Mouse (Mus musculus) kidney, adult 18-20 months (tissue): Measurements from ENCODE around the gene Phxr2.
A peak's percentile ranks its signal among the peaks of the same experiment; 100 is the strongest.

Source experiments
- DNase-seq: peaks from one replicate; pipeline ENCODE4 v3.0.0; 2021

Phxr2 gene

DNA sequence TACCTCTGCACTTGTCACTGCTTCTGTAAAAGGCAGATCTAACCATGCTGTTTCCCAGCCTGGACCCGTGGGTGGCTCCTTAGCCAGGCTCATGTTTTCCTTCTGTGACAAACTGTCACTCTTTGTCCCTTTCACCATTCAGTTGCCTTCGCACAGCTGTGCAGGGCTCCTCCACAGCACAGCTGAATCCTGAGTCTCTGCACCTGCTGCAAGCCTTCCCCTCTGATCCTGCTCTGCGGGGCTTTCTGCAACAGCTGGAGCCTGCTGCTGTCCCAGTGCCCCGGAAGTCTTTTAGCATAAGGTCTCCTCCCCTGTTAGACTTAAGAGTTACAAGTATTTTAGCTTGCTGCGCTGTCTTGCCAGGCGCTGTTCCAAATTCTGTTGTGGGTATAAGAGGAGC, 6.1 kb upstream of the Phxr2 start:
- DNase-seq, result no peak

DNA sequence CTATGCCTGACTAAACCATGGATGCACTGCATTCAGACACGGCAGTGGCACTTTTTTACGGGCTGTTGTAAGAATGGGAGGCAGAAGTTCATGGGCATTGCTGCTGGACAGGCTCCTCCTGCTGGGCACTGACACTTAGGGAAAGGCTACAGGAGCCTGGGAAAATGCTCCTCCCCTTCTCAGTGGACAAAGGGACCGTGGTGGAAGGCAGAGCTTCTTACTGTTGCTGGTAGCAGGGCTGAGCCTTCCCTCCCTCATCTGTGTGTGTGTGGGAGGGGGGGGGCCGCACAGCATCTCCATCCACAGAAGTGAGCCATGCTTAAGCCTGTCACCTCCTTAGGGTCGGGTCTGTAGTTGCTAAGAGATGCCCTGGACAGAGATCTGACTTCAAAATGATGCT, 5.2 kb upstream of the Phxr2 start:
- no peak for DNase-seq

DNA sequence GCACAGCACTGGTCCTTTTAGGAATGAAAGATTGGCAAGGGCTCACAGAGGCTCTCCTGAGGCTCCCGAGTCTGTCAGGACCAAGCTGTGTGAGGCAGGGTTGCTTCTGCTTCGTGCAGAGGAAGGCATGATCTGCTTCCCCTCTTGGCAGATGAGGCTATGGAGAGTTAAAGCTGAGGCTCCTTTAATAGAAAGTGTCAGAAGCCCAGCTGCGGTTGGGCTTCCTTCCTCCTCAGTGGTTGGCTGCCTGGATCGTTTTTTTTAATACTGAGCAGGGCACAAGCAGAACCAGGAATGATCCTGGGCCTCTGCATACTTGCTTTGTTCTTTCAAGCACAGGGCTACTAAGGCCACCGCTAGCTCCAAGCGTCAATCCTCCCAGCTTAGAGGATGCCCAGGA, 4.5 kb upstream of the Phxr2 start:
- DNase-seq, result no peak

DNA sequence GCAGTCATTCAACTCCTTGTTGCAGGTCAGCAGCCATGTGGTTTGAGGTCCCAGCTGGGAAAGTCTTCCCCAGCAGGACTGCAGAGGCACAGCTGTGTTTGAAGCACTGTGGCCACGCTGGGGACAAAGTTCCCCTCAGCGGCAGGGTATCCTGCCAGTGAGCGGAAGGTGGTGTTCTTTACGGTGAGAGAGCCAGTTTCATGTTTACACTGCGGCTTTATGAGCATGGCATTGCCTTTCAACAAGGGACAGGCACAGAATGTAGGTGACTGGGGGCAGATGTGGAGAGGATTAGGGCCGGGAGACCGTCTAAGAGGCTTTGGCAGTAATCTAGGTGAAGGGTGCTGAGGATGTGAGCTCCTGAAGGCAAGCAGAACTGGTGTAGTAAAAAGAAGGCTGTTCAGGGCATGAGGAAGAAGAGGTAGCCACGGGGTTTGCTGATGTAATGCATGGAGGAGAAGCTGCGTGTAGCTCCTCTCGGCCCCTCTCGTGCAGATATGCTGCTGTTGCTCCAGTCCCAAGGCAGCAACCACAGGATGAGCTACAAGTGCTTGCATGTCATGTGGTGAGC, 1.7 kb upstream of the Phxr2 start:
- DNase-seq, result peak; percentile 16

DNA sequence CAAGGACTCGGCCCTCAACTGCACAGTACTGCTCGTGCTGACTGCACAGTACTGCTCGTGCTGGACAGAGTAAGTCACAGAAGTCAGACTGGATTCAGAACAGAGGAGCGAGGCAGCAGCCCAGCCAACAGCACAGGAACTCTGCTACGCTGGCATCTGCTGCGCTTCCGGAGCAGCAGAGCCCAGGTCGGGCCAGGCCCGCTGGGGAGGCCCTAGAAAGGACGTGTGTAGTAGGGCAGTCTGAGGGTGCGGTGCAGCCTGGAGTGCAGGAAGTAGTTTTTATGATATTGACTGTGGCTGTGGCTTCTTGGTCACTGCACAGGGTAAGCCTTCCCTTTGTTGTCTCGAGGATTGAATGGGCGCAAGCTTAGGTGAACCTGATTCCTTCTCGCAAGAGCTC, 829 bp upstream of the Phxr2 start:
- DNase-seq, result no peak

DNA sequence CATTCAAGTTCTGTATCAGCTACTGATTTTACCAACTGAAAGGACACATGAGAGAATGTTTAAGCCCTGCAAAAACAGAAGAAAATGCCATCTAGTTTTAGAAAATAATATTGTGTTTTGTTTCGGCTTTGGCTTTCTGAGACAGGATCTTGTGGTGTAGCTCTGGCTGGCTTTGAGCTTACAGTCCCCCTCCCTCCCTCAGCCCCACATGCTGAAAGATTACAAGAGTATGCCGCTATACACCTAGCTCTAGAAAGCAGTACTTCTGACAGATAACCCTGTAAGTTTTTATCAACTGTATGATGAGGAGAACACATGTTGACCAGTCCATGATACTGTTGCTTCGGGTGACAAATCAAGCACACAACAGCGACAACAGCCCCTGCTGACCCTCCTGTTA, 6.7 kb downstream of the Phxr2 start:
- no peak for DNase-seq

DNA sequence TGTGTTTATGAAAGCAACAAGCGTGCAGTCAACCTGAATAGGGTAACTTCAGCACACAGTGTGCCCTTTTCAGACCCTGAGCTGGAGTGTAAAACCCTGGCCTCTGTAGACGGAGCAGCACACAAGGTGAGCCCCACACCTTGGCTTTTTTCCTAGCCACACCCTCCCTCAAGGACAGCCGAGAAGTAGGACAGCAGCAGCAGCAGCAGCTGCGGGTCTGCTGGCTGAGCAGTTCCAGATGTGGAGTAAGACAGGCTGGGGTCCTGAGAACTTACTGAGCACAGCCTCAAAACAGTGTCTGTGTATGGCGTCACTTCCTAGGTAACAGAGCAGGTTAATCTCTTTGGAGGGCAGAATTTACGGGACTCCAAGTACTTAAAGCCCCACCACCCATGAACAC, 7.4 kb downstream of the Phxr2 start:
- no peak for DNase-seq

DNA sequence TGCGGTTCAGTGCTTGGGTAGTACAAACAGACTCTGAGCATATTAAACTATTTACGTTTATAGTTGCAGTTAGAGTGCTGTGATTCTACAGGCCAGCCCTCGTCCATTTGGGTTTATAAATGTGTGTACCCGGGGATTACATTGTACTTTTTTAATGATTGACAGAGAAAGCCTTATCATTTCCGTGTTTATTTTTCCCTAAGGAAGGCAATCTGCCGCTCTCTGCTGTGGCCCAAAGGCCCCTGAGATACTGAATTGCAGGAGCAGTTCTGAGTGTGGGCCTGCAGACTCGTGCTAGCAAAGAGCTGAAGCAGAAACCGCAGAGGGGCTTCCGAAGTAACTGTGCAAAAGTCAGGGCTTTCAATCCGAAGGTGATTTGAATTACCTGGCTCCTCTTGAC, 8.2 kb downstream of the Phxr2 start:
- DNase-seq, result no peak

DNA sequence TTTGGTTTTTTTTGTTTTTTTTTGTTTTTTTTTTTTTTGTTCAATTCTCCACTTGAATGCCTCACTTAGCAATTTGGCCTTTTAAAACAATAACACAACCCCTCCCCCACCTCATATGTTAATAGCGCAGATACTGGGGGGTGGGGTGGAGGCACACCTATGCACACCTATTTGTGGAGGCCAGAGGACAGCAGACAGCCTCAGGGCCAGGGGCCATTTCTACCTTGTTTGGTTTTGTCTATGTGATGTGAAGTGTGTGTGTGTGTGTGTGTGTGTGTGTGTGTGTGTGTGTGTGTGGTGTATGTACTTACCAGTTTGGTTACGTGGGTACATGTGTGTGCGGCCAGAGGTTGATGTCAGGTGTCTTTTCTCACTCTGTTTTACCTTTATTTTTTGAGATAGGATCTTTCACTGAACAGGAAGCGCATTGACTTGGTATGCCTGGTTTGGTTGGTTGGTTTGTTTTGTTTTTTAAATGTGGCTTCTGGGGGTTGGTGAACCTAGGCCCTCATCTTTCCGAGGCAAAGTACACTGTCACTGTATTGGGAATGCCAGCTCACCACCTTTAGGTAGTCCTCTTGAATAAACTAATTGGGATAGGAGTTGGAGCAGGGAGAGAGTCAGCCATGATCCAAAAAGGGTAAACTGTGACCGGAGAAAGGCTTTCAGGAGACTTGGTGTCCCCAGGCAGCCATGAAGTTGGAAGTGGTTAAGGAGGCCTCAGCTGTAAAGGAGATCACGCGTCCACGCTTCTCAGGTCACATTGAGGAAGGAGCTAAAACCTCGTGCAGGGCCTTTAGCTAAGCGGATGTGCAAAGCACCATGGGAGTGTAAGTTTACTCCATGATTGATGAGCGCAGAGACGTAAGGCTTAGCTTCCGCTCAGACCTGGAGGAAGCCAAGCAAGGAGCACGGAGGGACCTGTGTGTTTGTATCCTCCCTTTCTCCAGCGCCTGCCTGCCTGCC, 9.2 kb downstream of the Phxr2 start:
- no peak for DNase-seq

DNA sequence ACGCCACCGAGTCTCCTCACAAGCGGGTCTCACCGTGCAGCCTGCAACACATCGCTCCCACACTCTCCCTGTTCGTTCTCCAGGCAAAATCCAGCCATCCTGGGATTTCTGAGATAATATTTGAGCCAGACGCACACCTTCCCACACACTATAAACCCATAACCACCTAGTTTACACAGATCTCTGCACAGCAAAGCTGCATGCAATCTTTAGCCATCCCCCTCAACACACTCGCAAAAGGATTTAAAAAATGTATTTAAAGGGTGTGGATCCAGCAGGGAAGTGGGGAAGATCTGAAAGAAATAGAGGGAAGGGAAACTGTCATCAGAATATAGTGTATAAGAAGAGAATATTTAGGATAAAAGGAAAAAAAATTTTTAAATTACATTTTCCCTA, 9.9 kb downstream of the Phxr2 start:
- DNase-seq, result no peak

DNA sequence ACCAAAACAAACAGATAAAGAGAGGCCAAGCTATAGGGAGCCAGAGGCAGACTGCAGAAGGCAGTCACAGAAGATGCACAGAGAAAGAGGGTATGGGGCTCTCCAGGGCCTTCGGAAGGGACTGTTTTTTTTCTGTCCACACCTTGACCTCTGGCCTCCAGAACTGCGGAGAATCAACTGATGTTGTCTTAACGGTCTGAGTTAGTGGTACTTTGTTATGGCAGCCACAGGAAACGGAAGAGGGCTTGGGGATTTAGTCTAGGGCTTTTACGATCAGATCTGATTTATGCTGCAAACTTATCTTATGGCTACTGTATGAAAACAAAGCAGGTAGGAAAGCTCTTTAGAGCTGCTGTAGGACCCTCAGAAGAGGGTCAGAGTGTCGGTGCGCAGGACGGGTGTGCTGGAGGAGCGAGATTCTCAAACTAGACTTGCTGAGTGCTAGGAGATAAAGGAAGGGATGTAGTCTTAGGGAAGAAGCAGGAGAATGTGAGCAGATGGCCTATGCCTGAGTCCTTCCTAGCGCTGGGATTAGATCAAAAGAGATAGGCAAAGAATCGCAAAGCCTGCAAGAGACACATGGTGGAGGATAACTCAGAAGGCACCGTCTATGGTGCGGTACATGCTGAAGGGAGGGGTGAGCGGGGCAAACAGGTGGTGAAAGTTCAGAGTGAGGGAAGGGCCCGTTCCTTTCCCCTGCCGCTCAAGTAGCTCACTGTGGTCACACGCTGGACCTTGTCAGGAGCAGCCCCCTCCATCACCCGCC, 10.5 kb downstream of the Phxr2 start:
- no peak for DNase-seq

DNA sequence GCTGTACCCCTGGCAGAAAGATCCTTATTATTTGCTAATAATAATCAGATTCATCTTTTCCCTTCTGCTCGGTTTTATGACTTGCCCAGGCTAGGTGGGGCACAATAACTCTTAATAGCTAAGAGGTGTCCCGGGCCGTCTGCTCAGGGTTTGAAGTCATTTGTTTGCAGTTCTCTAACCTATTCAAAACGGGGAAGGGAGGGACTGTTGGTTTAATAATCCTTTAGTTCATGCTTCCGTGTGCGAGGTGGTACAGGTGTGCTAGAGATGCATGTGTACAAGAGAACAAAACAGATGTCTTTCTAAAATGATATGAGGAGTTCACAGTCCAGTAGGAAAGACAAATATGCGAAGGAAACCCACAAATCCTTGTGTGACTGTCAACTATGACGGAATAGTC, 11.8 kb downstream of the Phxr2 start:
- no peak for DNase-seq

DNA sequence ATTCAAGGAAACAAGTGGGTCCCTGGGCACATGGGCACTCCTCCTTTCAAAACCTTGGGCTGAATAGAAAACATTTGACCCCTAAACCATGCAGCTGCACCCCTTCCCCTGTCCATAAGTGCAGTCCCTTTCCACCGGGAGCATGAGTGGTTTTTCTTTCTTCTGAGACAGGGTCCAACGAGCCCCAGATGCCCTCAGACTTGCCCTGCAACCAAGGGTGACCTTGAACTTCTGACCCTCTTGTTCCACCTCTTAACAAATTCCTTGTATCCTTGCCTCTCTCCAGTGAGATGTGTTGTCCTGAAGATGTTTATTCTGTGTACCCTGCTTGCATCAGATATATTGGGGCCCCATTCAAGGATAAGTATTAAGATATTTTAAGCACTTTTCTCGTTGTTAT, 12.6 kb downstream of the Phxr2 start:
- no peak for DNase-seq

DNA sequence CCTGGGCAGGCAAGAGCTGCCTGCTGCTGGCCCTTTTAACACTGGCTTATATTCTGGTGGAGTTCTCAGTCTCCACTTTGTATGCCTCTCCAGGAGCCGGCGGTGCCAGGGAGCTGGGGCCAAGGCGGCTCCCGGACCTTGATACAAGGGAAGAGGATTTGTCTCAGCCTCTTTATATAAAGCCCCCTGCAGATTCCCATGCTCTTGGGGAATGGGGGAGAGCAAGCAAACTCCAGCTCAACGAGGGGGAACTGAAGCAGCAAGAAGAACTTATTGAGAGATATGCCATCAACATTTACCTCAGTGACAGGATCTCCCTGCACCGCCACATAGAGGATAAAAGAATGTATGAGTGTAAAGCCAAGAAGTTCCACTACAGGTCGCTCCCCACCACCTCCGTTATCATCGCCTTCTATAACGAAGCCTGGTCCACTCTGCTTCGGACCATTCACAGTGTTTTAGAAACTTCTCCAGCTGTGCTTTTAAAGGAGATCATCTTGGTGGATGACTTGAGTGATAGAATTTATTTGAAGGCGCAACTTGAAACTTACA, 17.6 kb downstream of the Phxr2 start:
- DNase-seq, result no peak

DNA sequence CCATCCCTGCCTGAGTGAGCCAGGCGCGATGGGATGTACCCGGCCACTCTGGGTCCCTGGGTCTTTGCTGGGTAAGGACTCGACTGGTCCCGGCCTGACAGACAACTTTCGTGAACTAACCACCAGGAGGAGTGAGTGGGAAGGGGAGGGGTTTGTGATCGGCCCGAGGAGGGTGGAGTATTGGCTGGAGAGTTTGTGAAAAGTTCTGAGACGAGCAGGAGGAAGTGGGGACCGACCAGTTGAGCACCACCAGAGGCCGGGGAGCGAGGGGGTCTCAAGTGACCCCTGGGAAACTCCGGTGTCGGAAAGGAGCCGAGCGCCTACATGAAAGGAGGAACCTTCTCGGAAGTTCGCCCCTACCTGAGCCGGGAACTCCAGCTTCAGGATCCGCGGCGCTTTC, 18.2 kb downstream of the Phxr2 start, which contains the start of gene Galnt4:
TSS of gene Galnt4 (plus strand) at position 196 of the 400 bp plus-strand sequence.
- peak; percentile 83 for DNase-seq

DNA sequence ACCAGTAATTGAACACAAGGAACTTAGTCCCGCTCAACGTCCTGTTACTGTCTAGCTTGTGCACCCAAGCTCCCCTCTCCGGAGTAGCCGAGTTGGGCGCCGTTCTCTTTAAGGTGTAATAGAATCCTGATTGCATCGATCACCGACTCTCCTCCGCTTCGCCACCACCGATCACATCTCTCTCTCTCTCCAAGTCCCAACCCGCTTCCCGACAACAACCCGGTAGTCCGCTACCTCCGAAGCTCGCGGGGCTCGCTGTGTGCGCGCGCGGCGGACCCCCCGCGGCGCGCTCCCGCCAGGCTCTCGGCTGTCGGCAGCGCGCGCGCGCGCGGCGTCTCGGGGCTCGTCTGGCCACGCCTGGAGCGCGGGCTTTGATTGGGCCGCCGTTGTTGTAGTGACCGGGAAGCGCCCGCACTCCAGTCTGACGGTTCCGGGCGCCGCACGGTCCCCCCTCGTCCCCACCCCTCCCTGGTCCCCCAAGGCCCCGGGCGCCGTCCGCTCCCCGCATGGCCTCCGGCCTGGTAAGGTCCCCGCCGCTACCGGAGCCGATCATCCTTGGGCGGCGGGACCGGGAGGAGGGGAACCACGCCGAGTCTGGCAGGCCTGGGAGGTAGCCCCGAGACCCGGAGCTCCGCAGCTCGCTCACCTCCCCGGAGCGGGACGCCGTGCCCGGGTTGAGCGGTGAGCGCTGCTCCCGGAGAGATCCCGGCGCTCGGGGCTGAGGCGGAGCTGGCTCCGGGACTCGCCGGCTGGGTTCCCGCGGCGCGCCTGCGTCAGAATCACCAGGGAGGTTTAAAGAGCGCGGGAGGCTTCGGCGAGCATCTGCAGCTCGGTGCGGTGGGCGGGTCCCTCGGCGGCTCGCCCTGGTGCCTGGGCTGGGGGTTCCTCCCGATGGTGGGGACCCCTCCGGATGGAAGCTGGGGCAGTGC, 19.2 kb downstream of the Phxr2 start, which contains the start of gene Poc1b:
TSS of gene Poc1b (plus strand) at position 334 of the 929 bp plus-strand sequence.
- DNase-seq, result peak; percentile 88

DNA sequence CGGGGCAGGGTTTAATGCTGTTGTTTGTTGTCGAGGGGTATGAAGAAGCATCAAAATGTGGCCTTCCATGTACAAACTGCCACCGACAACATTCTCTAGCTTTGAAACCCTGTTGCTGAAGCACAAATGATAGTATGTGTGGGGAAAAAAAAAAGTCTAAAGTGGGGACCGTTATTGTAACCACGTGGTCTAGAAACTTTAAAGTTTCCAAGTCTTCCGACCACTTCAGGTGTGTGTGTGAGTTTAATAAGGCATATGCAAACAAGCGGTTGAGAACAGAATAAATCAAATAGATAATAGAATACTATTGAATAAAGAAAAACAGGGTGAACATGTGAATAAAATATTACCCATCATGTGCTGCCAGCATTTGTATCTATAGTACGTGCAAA, 19.8 kb downstream of the Phxr2 start:
- DNase-seq, result no peak

DNA sequence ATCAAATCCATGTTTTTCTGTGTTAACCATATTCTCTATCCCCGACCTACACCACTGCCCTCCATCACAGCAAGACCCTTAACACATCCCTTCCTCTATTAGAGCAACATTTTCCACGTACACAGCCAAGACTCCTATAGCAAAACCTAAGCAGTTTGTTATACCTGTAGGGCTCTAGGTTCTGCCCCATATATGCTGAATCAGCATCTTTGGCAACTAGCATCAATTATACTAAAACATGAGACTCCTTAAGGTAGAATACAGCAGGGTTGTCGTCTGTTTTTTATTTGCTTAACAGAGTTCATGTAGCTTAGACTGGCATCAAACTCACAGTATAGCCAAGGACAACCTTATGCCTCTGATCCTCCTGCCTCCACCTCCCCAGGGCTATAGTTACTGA, 20.6 kb downstream of the Phxr2 start:
- DNase-seq, result no peak

DNA sequence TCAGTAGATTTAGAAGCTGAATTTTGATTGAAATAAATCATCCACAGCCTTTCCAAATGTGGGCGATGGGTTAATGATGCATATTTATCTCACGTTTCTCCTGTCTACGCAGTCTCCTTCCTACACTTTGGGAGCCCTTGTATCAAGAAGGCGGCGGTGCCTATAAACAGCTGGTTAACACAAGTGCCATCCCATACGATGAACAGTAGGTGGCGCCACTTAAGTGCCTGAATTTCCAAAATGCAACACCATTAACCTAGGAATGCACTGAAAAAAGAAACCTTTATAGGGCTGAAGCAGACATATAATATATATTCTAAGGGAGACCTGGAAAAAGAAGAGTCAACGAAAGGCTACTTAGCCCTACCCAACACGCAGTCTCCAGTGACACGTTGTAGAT, 28.8 kb downstream of the Phxr2 start:
- peak; percentile 34 for DNase-seq

DNA sequence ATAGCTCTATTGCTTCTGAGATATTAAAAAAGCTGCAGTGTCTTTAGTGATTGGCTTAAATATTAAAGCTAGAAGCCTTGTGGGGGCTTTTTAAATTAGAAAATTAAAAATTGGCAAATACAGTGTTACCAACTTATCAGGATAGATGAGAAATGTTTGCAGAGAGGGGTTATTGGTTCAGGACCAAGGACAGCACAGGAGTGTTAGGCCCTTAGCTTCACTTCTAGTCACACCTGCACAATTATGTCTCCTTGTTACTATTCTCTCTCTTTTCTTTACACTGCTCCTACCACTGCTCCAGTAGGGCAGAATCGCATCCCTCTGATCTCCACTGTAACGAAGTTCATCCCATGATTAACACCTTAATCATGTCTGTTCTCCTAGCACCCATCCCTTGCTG, 31.0 kb downstream of the Phxr2 start:
- DNase-seq, result no peak

DNA sequence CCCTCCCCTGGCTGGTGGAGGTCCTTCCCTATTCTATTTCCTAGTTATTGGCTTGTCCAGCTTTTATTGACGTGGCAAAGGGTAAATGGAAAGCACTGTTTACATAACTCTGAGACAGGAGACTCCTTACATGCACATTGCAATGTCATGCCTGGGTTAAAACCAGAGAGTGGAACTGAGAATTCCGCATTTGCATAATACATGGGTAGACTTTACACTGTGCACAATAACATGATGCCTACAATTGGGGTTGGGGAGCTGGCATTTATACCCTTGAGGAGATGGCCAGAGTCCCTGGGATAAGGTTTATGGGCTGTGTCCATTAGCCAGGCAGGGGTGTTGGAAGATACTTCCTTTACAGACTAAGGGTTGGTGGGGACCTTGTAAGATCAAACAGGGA, 32.8 kb downstream of the Phxr2 start:
- DNase-seq, result no peak

DNA sequence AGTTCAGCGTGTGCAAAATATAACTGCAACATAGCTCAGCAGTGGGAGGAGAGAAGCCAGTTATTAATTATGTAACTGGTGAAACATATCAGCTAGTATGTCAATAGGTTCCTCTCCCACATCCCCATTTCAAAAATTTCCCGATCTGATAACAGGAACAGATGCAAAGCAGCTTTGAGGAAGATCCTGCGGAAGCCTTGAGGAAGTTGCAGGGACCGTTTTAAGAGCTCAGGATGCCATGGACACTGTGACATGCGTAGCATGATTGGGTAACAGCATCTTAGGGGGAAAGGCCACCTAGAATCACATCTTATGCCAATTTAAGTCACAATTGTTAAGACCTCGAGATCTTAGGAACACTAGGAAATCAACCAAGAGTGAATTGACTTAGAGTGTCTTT, 36.2 kb downstream of the Phxr2 start:
- DNase-seq, result no peak
